Comparison of ENCODE assay signal across 23 mouse cellular contexts in the genomic region with DNA sequence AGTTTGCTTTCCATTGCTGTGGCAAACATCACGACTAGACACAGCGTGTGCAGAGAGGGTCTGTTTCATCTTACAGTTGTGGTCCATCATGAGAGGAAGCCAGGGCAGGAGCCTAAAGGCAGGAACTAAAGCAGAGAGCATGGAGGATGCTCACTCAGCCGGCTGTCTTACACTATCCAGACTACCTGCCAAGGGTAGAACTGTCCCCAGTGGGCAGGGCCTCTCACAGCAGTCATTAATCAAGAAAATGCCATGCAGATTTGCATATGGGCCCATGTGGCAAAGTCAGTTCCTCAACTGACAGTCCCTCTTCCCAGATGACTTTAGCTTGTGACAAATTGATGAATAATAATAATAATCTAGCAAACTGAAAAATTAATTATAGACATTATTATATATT.
"Had no signal": no experiment of that assay in that cellular context is flagged by ENCODE, and none has a peak within 500 bp of the region (broad histone marks: within the 10 kb centered on the region; RNA-seq: fewer than 3 reads in every experiment).

No protein-coding gene starts in this region.

- H3K27me3 ChIP-seq: heart, embryonic 12.5 days; hindbrain, embryonic 12.5 days; intestine, embryonic 15.5 days; kidney, embryonic 15.5 days; limb, embryonic 13.5 days; limb, embryonic 15.5 days; liver, embryonic 12.5 days had no signal

- H3K9me3 ChIP-seq: heart, embryonic 12.5 days; hindbrain, embryonic 10.5 days; hindbrain, embryonic 12.5 days; intestine, embryonic 15.5 days; kidney, embryonic 15.5 days; limb, embryonic 13.5 days; limb, embryonic 15.5 days; liver, embryonic 12.5 days had no signal

- H3K4me1 ChIP-seq: kidney, embryonic 15.5 days had no signal

- DNase-seq: gastrocnemius, adult 2 months; gastrocnemius, postnatal 10 days; gastrocnemius, postnatal 25 days; heart, adult 2 months; heart, postnatal 4 days; kidney, adult 18-20 months; kidney, adult 9 months; kidney, postnatal 14 days; kidney, postnatal 36 days; layer of hippocampus, adult 9-11 months; layer of hippocampus, postnatal 36 days; left cerebral cortex, postnatal 4 days had no signal

- H3K27ac ChIP-seq: gastrocnemius, adult 2 months; heart, adult 2 months; hindbrain, embryonic 10.5 days; hindbrain, embryonic 12.5 days; hindbrain, embryonic 14.5 days; intestine, embryonic 15.5 days; kidney, embryonic 15.5 days; kidney, postnatal 0 days; limb, embryonic 13.5 days; limb, embryonic 15.5 days; liver, embryonic 12.5 days; liver, embryonic 14.5 days had no signal

- H3K4me3 ChIP-seq: gastrocnemius, adult 2 months; heart, adult 2 months; heart, embryonic 12.5 days; hindbrain, embryonic 10.5 days; hindbrain, embryonic 12.5 days; intestine, embryonic 15.5 days; kidney, embryonic 15.5 days; limb, embryonic 13.5 days; limb, embryonic 15.5 days; liver, embryonic 12.5 days had no signal

- H3K36me3 ChIP-seq: heart, embryonic 12.5 days; hindbrain, embryonic 10.5 days; hindbrain, embryonic 12.5 days; intestine, embryonic 15.5 days; kidney, embryonic 15.5 days; limb, embryonic 13.5 days; limb, embryonic 15.5 days; liver, embryonic 12.5 days had no signal
